Mouse (Mus musculus) thymus, adult 2 months (tissue): ENCODE data around the gene Cyp2b9.
"Not testable (repeated sequence)": the region's sequence is repeated elsewhere in the genome, so short reads cannot be mapped to it uniquely, and the experiment has no call there.

ENCODE experiments used
- CTCF ChIP-seq: fragments of 200-500 bp; IDR thresholded peaks from 2 replicates; pipeline ENCODE4 v1.5.1; 2012; ENCODE audit warnings: mild to moderate bottlenecking, control low read depth, low read length, moderate library complexity, borderline replicate concordance; ENCODE audit not compliant: control insufficient read depth, poor library complexity, insufficient read depth; ENCODE audit errors: extremely low read depth
- POLR2A ChIP-seq: fragments of 200-500 bp; IDR thresholded peaks from 2 replicates; pipeline ENCODE4 v1.6.1; 2012; ENCODE audit warnings: mild to moderate bottlenecking, low read length, control low read depth, moderate library complexity; ENCODE audit not compliant: control insufficient read depth, poor library complexity, insufficient read depth; ENCODE audit errors: extremely low read depth

DNA sequence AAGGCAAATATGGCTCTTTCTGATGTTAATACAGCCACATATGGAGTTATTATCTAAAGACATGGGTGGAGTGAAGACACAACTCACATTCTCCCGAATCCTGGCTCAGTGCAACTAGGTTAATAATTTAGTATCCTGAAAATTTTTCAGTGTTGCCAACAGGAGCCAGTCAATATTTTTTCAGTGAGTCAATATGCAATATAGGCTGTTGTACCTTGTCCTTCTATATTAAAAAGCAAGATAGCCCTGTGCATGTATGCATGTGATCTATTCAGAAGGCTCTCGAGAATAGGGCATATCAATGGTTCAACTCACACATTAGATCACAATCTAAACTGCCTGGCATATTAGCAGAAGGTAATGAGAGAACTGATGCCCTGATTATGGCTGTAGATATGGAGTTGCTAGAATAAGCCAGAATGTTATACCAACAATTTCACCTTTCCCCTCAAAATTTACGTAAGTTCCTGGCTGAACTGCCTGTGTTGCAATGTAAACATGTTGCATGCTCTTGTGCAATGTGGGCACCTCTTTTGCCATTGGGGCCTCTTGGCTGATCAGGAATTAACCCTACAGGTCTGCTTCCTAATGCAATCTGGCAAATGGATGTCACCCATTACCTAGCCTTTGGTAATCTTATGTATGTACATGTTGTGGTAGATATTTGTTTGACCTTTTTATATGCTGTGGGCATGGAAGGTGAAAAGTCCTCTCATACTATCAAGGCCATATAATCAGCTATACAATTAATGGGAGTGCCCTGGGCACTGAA is 4.3 kb upstream of the Cyp2b9 start:
- not testable (repeated sequence) for TF ChIP-seq CTCF, POLR2A
